Comparison of ENCODE assay signal across 9 mouse cellular contexts in genomic region chr4:22476967-22477710, GRCm38 (mm10). TPM values are rescaled to one million over a fixed set of nuclear protein-coding genes. Genes with fewer than 3 reads are reported as not detected.
A peak's percentile ranks its signal among the peaks of the same experiment; 100 is the strongest.
DNase-seq lines count a peak whose midpoint lies in the region; ATAC-seq and TF ChIP-seq lines count a peak whose summit lies in the region.
"Had no signal": no experiment of that assay in that cellular context is flagged by ENCODE, and none has a peak within 500 bp of the region (broad histone marks: within the 10 kb centered on the region; RNA-seq: fewer than 3 reads in every experiment).

No protein-coding gene starts in this region.

- DNase-seq in heart, postnatal 36 days, result no peak
- no peak for DNase-seq in MEL (ENCODE audit: low read depth, low spot score)
- DNase-seq in embryonic facial prominence, embryonic 11.5 days (ENCODE audit: low spot score), result peak; percentile 81
- DNase-seq in intestine, embryonic 14.5 days (ENCODE audit: low spot score), result peak; percentile 71
- peak; percentile 86 for DNase-seq in midbrain, embryonic 10.5 days (ENCODE audit: low spot score)
- DNase-seq in thymus, adult 2 months, result no peak

- 0 out of 2 replicates have a peak, but pooled peaks have one; percentile 31 for ATAC-seq in heart, embryonic 15.5 days (replicated peaks; ENCODE audit: insufficient number of reproducible peaks, insufficient read depth, low FRiP score, low read depth)
- ATAC-seq in embryonic facial prominence, embryonic 11.5 days (replicated peaks; ENCODE audit: insufficient number of reproducible peaks, low FRiP score, low TSS enrichment, low read depth), result peak; percentile 80
- peak; percentile 38; the same call in 1 of the 2 replicates for ATAC-seq in intestine, embryonic 14.5 days (replicated peaks; ENCODE audit: low FRiP score, low TSS enrichment, low read depth)
- no peak for ATAC-seq in monocyte, adult 5-6 weeks (replicated peaks; ENCODE audit: insufficient number of reproducible peaks, low FRiP score, low TSS enrichment, poor library complexity, severe bottlenecking)

- peak overlapping the region; percentile 40 for H3K4me3 ChIP-seq in heart, embryonic 15.5 days
- H3K4me3 ChIP-seq in MEL (ENCODE audit: control insufficient read depth in 1 of 2, insufficient read depth in 1 of 2, low read depth in 2 of 2, low read length in 2 of 2), result no peak overlapping the region
- peak overlapping the region; percentile 33 for H3K4me3 ChIP-seq in embryonic facial prominence, embryonic 11.5 days (ENCODE audit: low read depth, low read length)
- peak overlapping the region; percentile 22 for H3K4me3 ChIP-seq in intestine, embryonic 14.5 days (ENCODE audit: low read depth, low read length)
- peak overlapping the region; percentile 99 for H3K4me3 ChIP-seq in midbrain, embryonic 10.5 days
- no peak overlapping the region for H3K4me3 ChIP-seq in thymus, adult 2 months (ENCODE audit: control insufficient read depth, insufficient read depth, low read length)

- TF ChIP-seq EP300 in MEL (IDR thresholded peaks at IDR 0.05; ENCODE audit: low read depth in 1 of 2, low read length in 2 of 2), result no peak

- TF ChIP-seq CTCF in MEL (IDR thresholded peaks at IDR 0.05 in 2 of 3, conservative IDR thresholded peaks at IDR 0.05 in 1 of 3; ENCODE audit: control insufficient read depth in 1 of 3, insufficient read depth in 1 of 3, low read depth in 2 of 3, low read length in 3 of 3, poor library complexity in 1 of 3, severe bottlenecking in 1 of 3), result 0 out of 6 replicates have a peak, but pooled peaks of 2 of the 3 experiments have one; percentile 1 to 21
- TF ChIP-seq CTCF in thymus, adult 2 months (IDR thresholded peaks at IDR 0.05; ENCODE audit: borderline replicate concordance, control insufficient read depth, extremely low read depth, insufficient read depth, low read length, poor library complexity), result no peak

- no peaks in the 10 kb centered on the region for H3K9me3 ChIP-seq in heart, embryonic 15.5 days (replicated peaks)
- no peaks in the 10 kb centered on the region for H3K9me3 ChIP-seq in MEL (replicated peaks; ENCODE audit: insufficient read depth, low read length)
- no peaks in the 10 kb centered on the region for H3K9me3 ChIP-seq in embryonic facial prominence, embryonic 11.5 days (replicated peaks; ENCODE audit: control insufficient read depth, low read length)
- H3K9me3 ChIP-seq in intestine, embryonic 14.5 days (ENCODE audit: control insufficient read depth, low read length), result no peaks in the 10 kb centered on the region
- H3K9me3 ChIP-seq in midbrain, embryonic 10.5 days (replicated peaks), result no peaks in the 10 kb centered on the region

- H3K79me2 ChIP-seq in MEL (ENCODE audit: control insufficient read depth, insufficient read depth, low read length, poor library complexity), result no peaks in the 10 kb centered on the region

- H3K4me2 ChIP-seq in heart, embryonic 15.5 days, result peak overlapping the region; percentile 65
- peak overlapping the region; percentile 76 for H3K4me2 ChIP-seq in embryonic facial prominence, embryonic 11.5 days (ENCODE audit: low read depth, low read length)
- H3K4me2 ChIP-seq in intestine, embryonic 14.5 days (ENCODE audit: low read length), result peak overlapping the region; percentile 42

- H3K27me3 ChIP-seq in heart, embryonic 15.5 days, result peaks cover 75% of the 10 kb centered on the region
- H3K27me3 ChIP-seq in MEL (ENCODE audit: control insufficient read depth in 1 of 2, insufficient read depth in 2 of 2, low read length in 2 of 2), result no peaks in the 10 kb centered on the region
- H3K27me3 ChIP-seq in embryonic facial prominence, embryonic 11.5 days (ENCODE audit: control insufficient read depth, insufficient read depth, low read length), result peaks cover 32% of the 10 kb centered on the region
- H3K27me3 ChIP-seq in intestine, embryonic 14.5 days (replicated peaks; ENCODE audit: control insufficient read depth, insufficient read depth, low read length), result peaks cover 76% of the 10 kb centered on the region
- peaks cover 24% of the 10 kb centered on the region for H3K27me3 ChIP-seq in midbrain, embryonic 10.5 days (ENCODE audit: low read depth, poor library complexity, severe bottlenecking)
- H3K27me3 ChIP-seq in thymus, adult 2 months (ENCODE audit: control insufficient read depth, insufficient read depth, low read length), result peaks cover 3% of the 10 kb centered on the region; the same call in 1 of the 2 replicates

- intact Hi-C loops in heart, postnatal 36 days (cut with DNase I), result loop anchor here (2.0 to 10.0 kb wide), 2 partner anchors 462 to 1678 kb away; no protein-coding TSS in a partner anchor

- no peak overlapping the region for H3K9ac ChIP-seq in heart, embryonic 15.5 days
- no peak overlapping the region for H3K9ac ChIP-seq in MEL (ENCODE audit: control insufficient read depth, low read depth, low read length, poor library complexity, severe bottlenecking)
- peak overlapping the region; percentile 34 for H3K9ac ChIP-seq in embryonic facial prominence, embryonic 11.5 days (replicated peaks; ENCODE audit: low read length)
- H3K9ac ChIP-seq in intestine, embryonic 14.5 days (ENCODE audit: low read length), result no peak overlapping the region

- TF ChIP-seq POLR2A in MEL (IDR thresholded peaks at IDR 0.05; ENCODE audit: control insufficient read depth in 1 of 2, insufficient read depth in 1 of 2, low read depth in 1 of 2, low read length in 2 of 2, poor library complexity in 1 of 2), result no peak
- no peak for TF ChIP-seq POLR2A in thymus, adult 2 months (IDR thresholded peaks at IDR 0.05; ENCODE audit: control insufficient read depth, extremely low read depth, insufficient read depth, low read length, poor library complexity)

- under 1% methylated on average over 23 of the region's 23 CpGs for WGBS in heart, embryonic 15.5 days
- under 1% methylated on average over 22 of the region's 23 CpGs for WGBS in embryonic facial prominence, embryonic 11.5 days
- under 1% methylated on average over 23 of the region's 23 CpGs for WGBS in intestine, embryonic 14.5 days
- under 1% methylated on average over 23 of the region's 23 CpGs for WGBS in midbrain, embryonic 10.5 days
- 7% methylated on average over 23 of the region's 23 CpGs for WGBS in thymus, adult 2 months

- no peaks in the 10 kb centered on the region for H3K36me3 ChIP-seq in heart, embryonic 15.5 days
- H3K36me3 ChIP-seq in MEL (ENCODE audit: control insufficient read depth in 1 of 2, insufficient read depth in 2 of 2, low read length in 2 of 2), result no peaks in the 10 kb centered on the region
- H3K36me3 ChIP-seq in embryonic facial prominence, embryonic 11.5 days (replicated peaks; ENCODE audit: control insufficient read depth, insufficient read depth, low read depth, low read length), result no peaks in the 10 kb centered on the region
- no peaks in the 10 kb centered on the region for H3K36me3 ChIP-seq in intestine, embryonic 14.5 days (ENCODE audit: control insufficient read depth, insufficient read depth, low read length)
- H3K36me3 ChIP-seq in midbrain, embryonic 10.5 days, result peaks cover 18% of the 10 kb centered on the region
- H3K36me3 ChIP-seq in thymus, adult 2 months (ENCODE audit: control insufficient read depth, insufficient read depth, low read length), result no peaks in the 10 kb centered on the region

- H3K27ac ChIP-seq in heart, embryonic 15.5 days, result no peak overlapping the region
- H3K27ac ChIP-seq in MEL (ENCODE audit: control insufficient read depth, low read depth, low read length), result no peak overlapping the region
- H3K27ac ChIP-seq in embryonic facial prominence, embryonic 11.5 days (replicated peaks; ENCODE audit: low read depth, low read length), result no peak overlapping the region
- no peak overlapping the region for H3K27ac ChIP-seq in intestine, embryonic 14.5 days (ENCODE audit: low read depth)
- peak overlapping the region; percentile 99 for H3K27ac ChIP-seq in midbrain, embryonic 10.5 days (replicated peaks)
- H3K27ac ChIP-seq in thymus, adult 2 months (ENCODE audit: control insufficient read depth, insufficient read depth, low read length), result no peak overlapping the region
- H3K27ac ChIP-seq: macrophage had no signal

- H3K4me1 ChIP-seq in heart, embryonic 15.5 days (replicated peaks), result peaks cover 13% of the 10 kb centered on the region
- no peaks in the 10 kb centered on the region for H3K4me1 ChIP-seq in MEL (ENCODE audit: control insufficient read depth in 1 of 2, insufficient read depth in 2 of 2, low read length in 2 of 2)
- H3K4me1 ChIP-seq in embryonic facial prominence, embryonic 11.5 days (ENCODE audit: control insufficient read depth, insufficient read depth, low read length), result peaks cover 2% of the 10 kb centered on the region
- no peaks in the 10 kb centered on the region for H3K4me1 ChIP-seq in intestine, embryonic 14.5 days (replicated peaks; ENCODE audit: control insufficient read depth, insufficient read depth, low read length)
- H3K4me1 ChIP-seq in midbrain, embryonic 10.5 days, result peaks cover 66% of the 10 kb centered on the region
- no peaks in the 10 kb centered on the region for H3K4me1 ChIP-seq in thymus, adult 2 months (replicated peaks; ENCODE audit: control insufficient read depth, insufficient read depth, low read length)

- no peak; the same call in 1 of the 2 replicates for TF ChIP-seq RAD21 in MEL (IDR thresholded peaks at IDR 0.05; ENCODE audit: low read depth, low read length)

TF ChIP-seq in MEL, 35 proteins besides CTCF, POLR2A, EP300 and RAD21 (continues in another document):
- no peak for TF ChIP-seq USF2 (IDR thresholded peaks at IDR 0.05; ENCODE audit: borderline replicate concordance in 1 of 2, insufficient read depth in 1 of 2, low read depth in 1 of 2, low read length in 2 of 2)
- TF ChIP-seq TAL1 (IDR thresholded peaks at IDR 0.05; ENCODE audit: low read length), result no peak
- no peak for TF ChIP-seq ZC3H11A (IDR thresholded peaks at IDR 0.05; ENCODE audit: low read depth, low read length)
- TF ChIP-seq ETS1 (IDR thresholded peaks at IDR 0.05; ENCODE audit: low read depth, low read length), result no peak
- TF ChIP-seq JUND (IDR thresholded peaks at IDR 0.05; ENCODE audit: low read depth, low read length), result no peak
- no peak for TF ChIP-seq MEF2A (IDR thresholded peaks at IDR 0.05; ENCODE audit: extremely low read depth, insufficient replicate concordance, low read depth, low read length, poor library complexity, severe bottlenecking)
- TF ChIP-seq RCOR1 (IDR thresholded peaks at IDR 0.05; ENCODE audit: low read depth, low read length), result no peak
- TF ChIP-seq POLR2AphosphoS2 (IDR thresholded peaks at IDR 0.05; ENCODE audit: low read length), result no peak

RNA-seq across cellular contexts. Expression of gene Pou3f2, which starts 11.0 kb away (rescaled TPM):
- polyA plus RNA-seq in heart, embryonic 15.5 days (2015; fragmentation: Nextera tagmentation; extraction: Ambion mirVana), result 0.05 and 0.09 TPM in 2 replicates
- total RNA-seq in heart, postnatal 36 days (2021), result not detected
- total RNA-seq in MEL (2012; rRNA removed), result not detected in 2 replicates
- polyA plus RNA-seq in MEL (2012; ENCODE audit: insufficient read depth in 1 of 2, insufficient read length in 2 of 2, low read depth in 1 of 2, low replicate concordance in 2 of 2, missing spikeins in 1 of 2), result not detected
- 3.0 and 3.6 TPM in 2 replicates for polyA plus RNA-seq in embryonic facial prominence, embryonic 11.5 days (2014; fragmentation: Nextera tagmentation; extraction: Ambion mirVana)
- not detected in 2 replicates for polyA plus RNA-seq in intestine, embryonic 14.5 days (2014; fragmentation: Nextera tagmentation; extraction: Ambion mirVana)
- polyA plus RNA-seq in midbrain, embryonic 10.5 days (2016; fragmentation: Nextera tagmentation; extraction: Ambion mirVana), result 47.9 and 58.5 TPM in 2 replicates
- total RNA-seq in monocyte, adult 5-6 weeks (2017), result not detected in 3 replicates
- polyA plus RNA-seq in thymus, adult 2 months (2012; rRNA removed), result 0.01 and 0.03 TPM in 2 replicates
- polyA plus RNA-seq: macrophage had no signal

Comparison
In these comparisons a context has a peak if more than half of its experiments do, and no peak if none do; other contexts are left out.
1. H3K4me3 ChIP-seq: peak in heart, embryonic 15.5 days (single experiment), embryonic facial prominence, embryonic 11.5 days (single experiment), intestine, embryonic 14.5 days (single experiment) and midbrain, embryonic 10.5 days (single experiment); none in MEL (0 of 2) and thymus, adult 2 months (single experiment).
2. DNase-seq: peak in embryonic facial prominence, embryonic 11.5 days (single experiment), intestine, embryonic 14.5 days (single experiment) and midbrain, embryonic 10.5 days (single experiment); none in heart, postnatal 36 days (0 of 2), MEL (single experiment) and thymus, adult 2 months (single experiment).
3. RNA of gene Pou3f2, which starts 11.0 kb away (polyA plus RNA-seq): 47.9 to 58.5 TPM in midbrain, embryonic 10.5 days; 3.0 to 3.6 TPM in embryonic facial prominence, embryonic 11.5 days, 0.05 to 0.09 TPM in heart, embryonic 15.5 days, not detected in intestine, embryonic 14.5 days, 0.01 to 0.03 TPM in thymus, adult 2 months and not detected in MEL; every median in the first group is over 10 times any median in the second.
4. Peak in every context shown above with its lines, with median percentiles within 50 percentile points of each other: H3K4me2 ChIP-seq.